Mouse (Mus musculus) small intestine, adult 2 months (tissue): ENCODE data around the gene Fip1l1.

Source experiments
- CTCF ChIP-seq: fragments of 200-500 bp; IDR thresholded peaks from 2 replicates; pipeline ENCODE4 v1.5.1; 2012; ENCODE audit warnings: low read depth, mild to moderate bottlenecking, control low read depth, inconsistent platforms, low read length, moderate library complexity, mixed read lengths; ENCODE audit not compliant: insufficient replicate concordance, insufficient read length; ENCODE audit errors: extremely low read depth
- POLR2A ChIP-seq: fragments of 200-500 bp; IDR thresholded peaks from 2 replicates; pipeline ENCODE4 v1.6.1; 2012; ENCODE audit warnings: low read depth, mild to moderate bottlenecking, control low read depth, inconsistent platforms, low read length, moderate library complexity

DNA sequence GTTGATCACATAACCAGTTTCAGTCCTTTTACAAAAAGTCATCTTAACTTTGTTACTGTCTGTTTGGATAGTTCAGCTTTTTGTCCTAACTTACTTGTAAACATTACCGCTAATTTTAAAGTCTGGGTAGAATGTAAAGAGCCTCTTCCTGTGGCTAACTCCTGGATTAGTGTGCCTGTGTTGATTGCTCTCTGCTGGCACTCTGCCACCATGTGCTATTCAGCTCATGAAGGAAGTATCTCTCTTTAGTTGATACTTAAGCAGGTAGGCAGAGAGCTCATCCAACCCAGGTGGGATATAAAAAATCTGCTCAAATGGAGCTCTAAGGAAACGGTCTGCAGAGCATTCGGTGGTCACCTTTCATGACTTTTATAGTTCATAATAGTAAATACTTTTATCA, 65.9 kb downstream of the Fip1l1 start:
- TF ChIP-seq POLR2A: no peak
- TF ChIP-seq CTCF: no peak
